Mouse (Mus musculus) spleen, postnatal 14 days (tissue): ENCODE measurements around the gene Gm49425.
A peak's percentile ranks its signal among the peaks of the same experiment; 100 is the strongest.

Experiments
- DNase-seq, 2 experiments: peaks; one replicate each; pipeline ENCODE4 v3.0.0; 2021 to 2022; ENCODE audit warnings: low spot score in 2 of 2

The Gm49425 gene

DNA sequence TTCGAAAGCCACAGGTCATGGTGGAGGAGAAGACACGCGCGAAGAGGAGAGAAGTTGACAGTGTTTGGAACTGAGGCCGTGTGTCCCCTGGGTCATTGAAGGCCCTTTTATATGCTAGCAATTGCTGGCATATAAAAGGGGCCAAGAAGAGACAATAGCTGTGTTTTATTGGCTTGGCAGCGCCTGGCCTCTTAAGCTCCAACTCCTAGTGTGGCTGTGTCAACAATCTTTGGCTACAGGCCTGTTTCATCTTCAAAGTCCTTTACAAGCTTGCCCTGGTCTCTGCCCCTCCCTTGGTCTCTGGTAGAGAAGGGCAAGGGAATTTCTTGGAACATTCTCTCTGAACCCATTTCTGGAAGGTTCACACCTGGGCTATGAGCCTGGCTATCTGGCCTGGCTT, 25.6 kb downstream of the Gm49425 start, which contains the start of gene Krt83:
Gene Krt83, minus strand, starts transcription at position 82 of the 400 bp plus-strand sequence.
- DNase-seq: no peak

- DNase-seq: no peak
Measured at GRCm38 (mm10) chr15:101485911-101486635, 31.0 kb downstream of the Gm49425 start.

GRCm38 (mm10) chr15:101484939-101485338, 32.1 kb downstream of the Gm49425 start:
- no peak for DNase-seq

GRCm38 (mm10) chr15:101483646-101484045, 33.4 kb downstream of the Gm49425 start:
- no peak for DNase-seq

- no peak for DNase-seq
Measured at GRCm38 (mm10) chr15:101482056-101482455, 35.0 kb downstream of the Gm49425 start.

DNA sequence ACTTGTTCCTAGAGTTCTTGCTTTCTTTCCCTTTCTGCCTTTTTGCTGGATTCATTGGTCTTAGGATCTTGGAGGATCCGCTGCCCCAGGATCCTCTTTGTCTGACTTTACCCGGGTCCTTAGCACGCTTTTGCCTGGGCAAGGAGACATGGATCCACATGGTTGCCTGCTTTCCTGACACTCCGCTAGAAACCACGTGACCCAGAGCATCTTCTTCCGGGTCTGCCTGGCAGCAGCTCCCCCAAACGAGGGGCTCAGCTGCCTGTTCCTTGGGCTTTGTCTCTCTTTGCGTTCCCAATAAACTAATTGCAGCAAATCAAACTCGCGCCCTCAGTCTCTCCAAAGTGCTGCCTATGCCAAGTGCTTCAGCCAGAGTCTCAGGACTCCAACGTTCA, 37.4 kb downstream of the Gm49425 start:
- no peak for DNase-seq

DNA sequence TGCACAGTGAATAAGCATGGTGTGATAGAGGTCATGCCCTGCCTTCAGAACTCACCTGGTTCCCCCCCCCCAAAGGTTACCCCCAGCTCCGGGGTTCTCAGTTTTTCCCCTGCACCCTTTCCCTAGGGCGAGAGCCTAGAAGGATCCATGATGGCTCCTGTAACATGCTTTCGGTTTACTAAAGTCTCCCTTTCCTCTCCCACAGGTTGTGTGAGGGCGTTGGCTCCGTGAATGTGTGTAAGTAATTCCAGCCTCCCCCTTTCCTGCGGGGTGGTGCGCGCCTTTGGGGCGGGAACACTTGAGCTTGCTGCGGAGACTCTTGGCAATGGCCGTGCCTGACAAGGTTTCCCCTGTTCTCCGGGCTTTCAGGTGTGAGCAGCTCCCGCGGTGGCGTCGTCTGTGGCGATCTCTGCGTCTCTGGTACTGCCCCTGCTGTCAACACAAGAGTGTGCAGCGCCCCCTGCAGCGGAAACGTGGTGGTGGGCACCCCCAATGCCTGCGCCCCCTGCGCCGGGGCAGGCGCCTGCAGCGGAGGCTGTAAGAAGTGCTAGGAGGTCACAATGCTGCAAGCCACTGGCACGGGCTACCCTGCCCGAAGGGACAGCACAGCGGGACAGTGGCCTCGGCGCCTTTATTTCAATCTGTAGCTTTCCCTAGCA, 37.9 kb downstream of the Gm49425 start:
- peak in 1 of 2 experiments; percentile 17 for DNase-seq

DNA sequence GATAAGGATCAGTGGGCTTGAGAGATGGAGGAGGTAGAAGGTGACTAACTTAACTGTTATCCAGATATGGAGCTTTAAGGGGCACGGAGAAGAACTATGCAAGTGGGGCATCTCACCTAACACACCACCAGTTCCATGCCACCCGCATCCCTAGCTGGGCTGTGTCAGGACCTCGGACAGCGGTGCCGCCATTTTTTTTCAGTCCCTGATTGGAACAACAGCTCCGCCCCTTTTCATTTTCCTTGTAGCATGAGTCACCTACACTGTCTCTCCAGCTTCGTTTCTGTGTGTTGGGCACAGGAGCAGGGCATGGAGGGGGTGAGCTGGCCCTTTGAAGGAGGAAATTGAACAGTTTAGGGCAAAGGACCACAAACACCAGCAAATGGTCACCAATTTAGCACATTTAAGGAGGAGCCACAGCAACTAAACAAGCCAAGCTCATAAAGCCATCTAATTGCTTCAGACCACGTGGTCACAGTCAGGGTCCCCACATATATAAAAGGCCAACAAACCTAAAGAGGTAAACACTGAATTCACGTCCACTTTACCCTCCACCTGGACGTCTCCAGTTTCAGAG, 44.0 kb downstream of the Gm49425 start, which contains the start of gene Krt86:
Gene Krt86, plus strand, starts transcription at position 527 of the 577 bp plus-strand sequence.
- no peak for DNase-seq

DNA sequence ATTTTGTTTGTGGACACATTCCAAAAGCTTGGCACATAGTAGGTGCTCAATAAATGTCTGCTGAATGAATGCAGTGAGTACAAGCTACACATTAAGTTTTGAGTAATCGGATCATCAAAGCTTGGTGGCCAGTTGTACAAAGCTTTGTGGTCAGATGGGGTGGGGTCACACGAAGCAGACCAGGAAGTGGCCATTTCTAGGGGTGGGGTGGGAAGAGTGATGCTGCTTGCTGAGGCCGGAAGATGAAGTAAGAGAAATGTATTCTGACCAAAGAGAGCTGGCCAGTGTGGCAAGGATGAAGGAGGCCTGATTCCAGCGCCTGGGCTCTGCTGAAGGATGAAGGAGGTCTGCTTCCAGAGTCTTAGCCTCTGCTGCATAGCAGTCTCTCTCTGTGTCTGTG, 48.0 kb downstream of the Gm49425 start:
- DNase-seq: no peak
